Mouse (Mus musculus) embryonic facial prominence, embryonic 12.5 days (tissue): ENCODE data around the gene Cnppd1. TPM values are rescaled to one million over a fixed set of nuclear protein-coding genes. Genes with fewer than 3 reads are reported as not detected.

Experiments used
- polyA plus RNA-seq: library from polyadenylated mRNA; unstranded; fragments of >200 nt; fragmentation: Nextera tagmentation; extraction: Ambion mirVana; gene quantifications from 2 replicates; pipeline ENCODE4 v1.2.1, GENCODE M21; 2016

The Cnppd1 gene
- polyA plus RNA-seq, 1 experiment from 2014 or later: 45.1 TPM

Other genes starting within 250 kb of the Cnppd1 start
- 8.4 and 16.1 TPM in 2 replicates for gene Cryba2, start 249.6 kb downstream of the Cnppd1 start, polyA plus RNA-seq
- gene Cfap65, start 207.1 kb downstream of the Cnppd1 start, polyA plus RNA-seq: 0.04 and 0.06 TPM in 2 replicates
- 0.18 and 0.60 TPM in 2 replicates for gene Ihh, start 191.0 kb downstream of the Cnppd1 start, polyA plus RNA-seq
- 10.9 and 11.3 TPM in 2 replicates for gene Nhej1, start 17.5 kb downstream of the Cnppd1 start, polyA plus RNA-seq
- gene Slc23a3, start 8.8 kb downstream of the Cnppd1 start, polyA plus RNA-seq: 0.08 and 0.10 TPM in 2 replicates
- gene Retreg2, start 67 bp upstream of the Cnppd1 start, polyA plus RNA-seq: 43.4 and 46.7 TPM in 2 replicates
- 40.6 and 42.4 TPM in 2 replicates for gene Zfand2b, start 25.9 kb upstream of the Cnppd1 start, polyA plus RNA-seq
- 30.8 and 35.7 TPM in 2 replicates for gene Abcb6, start 37.7 kb upstream of the Cnppd1 start, polyA plus RNA-seq
- gene Ankzf1, start 49.4 kb upstream of the Cnppd1 start, polyA plus RNA-seq: 27.6 and 31.5 TPM in 2 replicates
- gene Atg9a, start 49.5 kb upstream of the Cnppd1 start, polyA plus RNA-seq: 29.0 and 32.5 TPM in 2 replicates
- gene Glb1l, start 68.1 kb upstream of the Cnppd1 start, polyA plus RNA-seq: 21.6 and 21.7 TPM in 2 replicates
- 132 and 138 TPM in 2 replicates for gene Stk16, start 68.1 kb upstream of the Cnppd1 start, polyA plus RNA-seq
- gene Tuba4a, start 77.2 kb upstream of the Cnppd1 start, polyA plus RNA-seq: 16.2 and 18.7 TPM in 2 replicates
- not detected in 2 replicates for gene A630095N17Rik, start 89.4 kb upstream of the Cnppd1 start, polyA plus RNA-seq
- gene Dnajb2, start 93.7 kb upstream of the Cnppd1 start, polyA plus RNA-seq: 40.0 and 45.0 TPM in 2 replicates
- 2.0 and 2.5 TPM in 2 replicates for gene Ptprn, start 121.8 kb upstream of the Cnppd1 start, polyA plus RNA-seq
- gene Resp18, start 135.7 kb upstream of the Cnppd1 start, polyA plus RNA-seq: 1.8 and 5.4 TPM in 2 replicates
- 136 and 143 TPM in 2 replicates for gene Dnpep, start 175.3 kb upstream of the Cnppd1 start, polyA plus RNA-seq
- 15.9 and 20.1 TPM in 2 replicates for gene Des, start 217.6 kb upstream of the Cnppd1 start, polyA plus RNA-seq
- 26.1 and 26.7 TPM in 2 replicates for gene Speg, start 232.6 kb upstream of the Cnppd1 start, polyA plus RNA-seq